Mouse (Mus musculus) CH12.LX (cell line): Measurements from ENCODE around the gene Nxn.

Experiments used
- GABPA ChIP-seq: IDR thresholded peaks from 2 replicates; pipeline ENCODE4 v1.6.1; 2012; ENCODE audit warnings: low read depth, low read length, improper control_type of control experiment, inconsistent platforms; ENCODE audit not compliant: insufficient replicate concordance
- POLR2A ChIP-seq: IDR thresholded peaks from 2 replicates; pipeline ENCODE4 v1.6.1; 2011; ENCODE audit warnings: low read depth, mild to moderate bottlenecking, improper control_type of control experiment, low read length

DNA sequence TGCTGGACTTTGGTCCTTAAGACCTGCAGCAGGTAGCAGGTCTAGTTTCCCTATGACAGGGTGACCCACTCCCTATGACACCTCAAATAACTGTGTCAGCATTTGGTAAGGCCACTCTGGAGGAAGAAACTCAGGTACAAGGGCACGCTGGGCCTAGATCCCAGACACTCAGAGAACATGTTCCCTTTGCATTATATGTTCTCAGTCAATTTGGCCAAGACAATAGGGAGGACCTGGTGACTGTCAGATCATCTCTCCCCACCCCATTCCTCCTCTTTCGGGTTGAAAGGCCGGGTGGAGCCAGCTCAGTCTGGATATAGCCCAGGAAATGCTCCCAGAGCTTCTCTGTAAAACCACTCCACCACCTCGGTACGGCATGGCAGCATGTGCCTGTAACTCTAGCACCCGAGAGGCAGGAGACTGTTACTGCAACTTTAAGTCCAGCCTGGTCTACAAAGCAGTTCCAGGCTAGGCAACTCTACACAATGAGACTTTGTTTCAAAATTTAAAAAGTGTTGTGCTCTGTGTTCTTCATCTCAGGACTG lies 130.3 kb downstream of the Nxn start:
- TF ChIP-seq GABPA (no peak), POLR2A (no peak)
